Mouse (Mus musculus) brain, embryonic 14.5 days (tissue): ENCODE data around the gene Lsamp.

Source experiments
- CTCF ChIP-seq: fragments of 200-500 bp; IDR thresholded peaks from 2 replicates; pipeline ENCODE4 v1.5.1; 2012; ENCODE audit warnings: inconsistent platforms, mild to moderate bottlenecking, moderate library complexity, borderline replicate concordance; ENCODE audit not compliant: insufficient read depth, insufficient read length; ENCODE audit errors: extremely low read depth
- POLR2A ChIP-seq: fragments of 200-500 bp; IDR thresholded peaks from 2 replicates; pipeline ENCODE4 v1.6.1; 2012; ENCODE audit warnings: mild to moderate bottlenecking, inconsistent platforms, borderline replicate concordance; ENCODE audit not compliant: poor library complexity, insufficient read depth, insufficient read length, severe bottlenecking; ENCODE audit errors: extremely low read depth

GRCm38 (mm10) chr16:41764285-41764684 lies 1780.1 kb downstream of the Lsamp start:
- TF ChIP-seq CTCF: no peak
- TF ChIP-seq POLR2A: no peak
